Mouse (Mus musculus): ENCODE results near the gene Hist1h1d. TPM values are rescaled to one million over a fixed set of nuclear protein-coding genes. Genes with fewer than 3 reads are reported as not detected.

Hist1h1d gene
- total RNA-seq (2023) = 10 to 100 TPM; 31.1 to 36.2 TPM

DNA sequence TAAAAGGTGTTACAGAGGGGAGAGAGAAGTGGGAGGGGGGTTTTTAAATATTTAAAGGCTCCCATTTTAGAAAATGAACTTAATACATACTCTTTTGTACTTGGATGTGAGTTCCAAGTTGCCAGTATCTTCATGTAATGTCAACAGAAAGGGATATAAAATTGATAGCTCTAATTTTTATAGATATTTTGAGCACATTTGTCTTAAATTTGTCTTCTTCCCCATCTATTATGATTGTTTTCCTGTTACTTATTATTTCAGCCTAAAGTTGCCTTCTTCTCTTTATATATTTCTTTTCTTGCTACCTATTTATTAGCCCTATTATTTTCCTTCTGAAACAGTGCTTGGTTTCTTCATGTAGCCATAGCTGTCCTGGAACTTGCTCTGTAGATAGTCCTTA, at the start of gene Hist1h1d:
Hist1h1d (plus strand) TSS at position 301 of the 400 bp plus-strand sequence.

DNA sequence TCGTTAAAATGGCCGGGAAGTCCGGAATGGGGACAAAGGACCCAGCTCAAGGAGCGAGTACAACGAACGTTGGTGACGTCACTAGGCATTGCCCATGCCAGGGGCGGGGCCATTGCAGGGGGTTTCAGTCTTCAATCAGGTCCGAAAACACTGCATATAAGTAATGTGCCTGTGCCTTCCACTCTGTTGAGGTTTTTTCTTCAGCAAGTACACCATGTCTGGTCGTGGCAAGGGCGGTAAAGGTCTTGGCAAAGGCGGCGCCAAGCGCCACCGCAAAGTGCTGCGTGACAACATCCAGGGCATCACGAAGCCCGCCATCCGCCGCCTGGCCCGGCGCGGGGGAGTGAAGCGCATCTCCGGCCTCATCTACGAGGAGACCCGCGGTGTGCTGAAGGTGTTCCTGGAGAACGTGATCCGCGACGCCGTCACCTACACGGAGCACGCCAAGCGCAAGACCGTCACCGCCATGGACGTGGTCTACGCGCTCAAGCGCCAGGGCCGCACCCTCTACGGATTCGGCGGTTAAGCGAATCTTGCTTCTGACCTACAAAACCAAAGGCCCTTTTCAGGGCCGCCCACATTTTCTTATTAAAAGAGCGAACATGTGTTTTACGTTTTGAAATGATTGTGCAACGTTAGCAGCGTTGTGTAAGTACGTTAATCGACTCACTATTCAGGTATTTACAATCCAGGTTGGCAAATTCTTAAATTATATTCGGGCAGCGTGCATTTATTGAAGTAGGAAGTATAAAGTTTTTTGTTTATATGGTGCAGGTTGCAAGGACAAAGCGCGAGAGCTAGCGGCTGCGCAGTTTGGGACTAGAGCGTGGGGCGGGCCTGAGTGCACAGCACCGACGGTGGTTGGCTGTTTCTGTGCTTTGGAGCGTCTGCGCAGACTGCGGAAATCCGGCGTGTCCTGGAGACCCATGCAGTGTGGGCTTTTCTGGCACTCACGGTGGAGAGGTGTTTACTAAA, 21.9 kb upstream of the Hist1h1d start, which contains the start of gene Hist1h4h:
Hist1h4h (plus strand) TSS at position 150 of the 975 bp plus-strand sequence.

DNA sequence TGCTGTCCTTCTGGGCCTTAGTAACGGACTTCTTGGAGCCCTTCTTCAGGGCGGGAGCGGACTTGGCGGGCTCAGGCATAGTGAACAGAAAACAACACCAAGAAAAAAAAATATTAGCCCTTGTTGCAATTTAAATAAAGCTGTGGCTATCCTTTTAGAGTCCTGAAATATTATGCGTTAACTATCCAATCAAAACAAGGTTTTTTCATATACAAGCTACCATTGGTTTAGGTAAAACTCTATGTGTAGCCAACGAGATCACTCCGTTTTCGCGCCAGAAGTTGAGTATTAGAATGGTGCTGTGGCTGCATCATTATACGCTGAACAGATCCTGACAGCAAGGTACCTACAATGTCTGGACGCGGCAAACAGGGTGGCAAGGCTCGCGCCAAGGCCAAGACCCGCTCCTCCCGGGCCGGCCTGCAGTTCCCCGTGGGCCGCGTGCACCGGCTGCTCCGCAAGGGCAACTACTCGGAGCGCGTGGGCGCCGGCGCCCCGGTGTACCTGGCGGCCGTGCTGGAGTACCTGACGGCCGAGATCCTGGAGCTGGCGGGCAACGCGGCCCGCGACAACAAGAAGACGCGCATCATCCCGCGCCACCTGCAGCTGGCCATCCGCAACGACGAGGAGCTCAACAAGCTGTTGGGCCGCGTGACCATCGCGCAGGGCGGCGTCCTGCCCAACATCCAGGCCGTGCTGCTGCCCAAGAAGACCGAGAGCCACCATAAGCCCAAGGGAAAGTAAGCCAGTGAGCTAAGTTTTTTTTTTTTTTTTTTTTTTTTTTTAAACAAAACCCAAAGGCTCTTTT, 19.3 kb upstream of the Hist1h1d start, which contains the start of gene Hist1h2af:
Hist1h2af (plus strand) TSS at position 347 of the 808 bp plus-strand sequence.

DNA sequence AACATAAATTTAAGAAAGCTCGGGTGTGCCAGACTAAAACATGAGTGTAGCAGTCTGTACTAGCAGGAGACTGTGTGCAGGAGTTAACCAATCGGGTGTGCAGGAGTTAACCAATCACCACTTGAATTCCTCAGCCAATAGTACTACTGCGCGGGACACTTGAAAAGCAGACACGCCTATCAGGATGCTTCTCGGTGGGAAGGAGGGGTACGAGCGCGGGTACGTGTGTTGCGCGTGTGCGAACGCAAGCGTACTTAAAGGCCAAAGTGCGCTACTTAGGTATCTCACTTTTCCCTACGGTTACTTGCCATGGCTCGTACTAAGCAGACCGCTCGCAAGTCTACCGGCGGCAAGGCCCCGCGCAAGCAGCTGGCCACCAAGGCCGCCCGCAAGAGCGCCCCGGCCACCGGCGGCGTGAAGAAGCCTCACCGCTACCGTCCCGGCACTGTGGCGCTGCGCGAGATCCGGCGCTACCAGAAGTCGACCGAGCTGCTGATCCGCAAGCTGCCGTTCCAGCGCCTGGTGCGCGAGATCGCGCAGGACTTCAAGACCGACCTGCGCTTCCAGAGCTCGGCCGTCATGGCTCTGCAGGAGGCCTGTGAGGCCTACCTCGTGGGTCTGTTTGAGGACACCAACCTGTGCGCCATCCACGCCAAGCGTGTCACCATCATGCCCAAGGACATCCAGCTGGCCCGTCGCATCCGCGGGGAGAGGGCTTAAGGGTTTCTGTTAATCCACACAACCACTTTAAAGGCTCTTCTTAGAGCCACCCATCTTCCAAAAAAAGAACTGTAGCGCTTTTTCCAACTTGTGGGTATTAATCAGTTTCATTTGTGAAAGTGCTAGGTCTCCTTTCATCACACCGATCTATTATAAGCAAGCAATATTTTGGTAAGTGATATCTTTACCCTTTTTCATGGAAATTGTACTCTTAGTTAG, 17.7 kb upstream of the Hist1h1d start, which contains the start of gene Hist1h3g:
Hist1h3g (plus strand) TSS at position 286 of the 939 bp plus-strand sequence.

DNA sequence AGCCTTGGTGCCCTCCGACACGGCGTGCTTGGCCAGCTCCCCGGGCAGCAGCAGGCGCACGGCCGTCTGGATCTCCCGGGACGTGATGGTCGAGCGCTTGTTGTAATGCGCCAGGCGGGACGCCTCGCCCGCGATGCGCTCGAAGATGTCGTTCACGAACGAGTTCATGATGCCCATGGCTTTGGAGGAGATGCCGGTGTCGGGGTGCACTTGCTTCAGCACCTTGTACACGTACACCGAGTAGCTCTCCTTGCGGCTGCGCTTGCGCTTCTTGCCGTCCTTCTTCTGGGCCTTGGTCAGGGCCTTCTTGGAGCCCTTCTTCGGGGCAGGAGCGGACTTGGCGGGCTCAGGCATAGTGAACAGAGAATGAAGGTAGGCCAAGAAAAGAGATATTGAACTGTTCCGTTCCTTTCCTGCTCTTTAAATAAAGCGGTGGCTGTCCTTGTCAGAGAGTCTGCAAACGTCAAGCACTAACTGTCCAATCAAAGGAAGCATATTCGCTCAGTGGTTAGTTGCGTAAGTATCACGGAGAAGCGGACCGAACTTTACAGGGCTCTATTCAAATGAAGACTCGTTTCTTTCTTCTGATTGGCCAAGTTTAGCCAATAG, 10.0 kb upstream of the Hist1h1d start, which contains the start of gene Hist1h2bh:
Hist1h2bh (minus strand) TSS at position 394 of the 609 bp plus-strand sequence.

DNA sequence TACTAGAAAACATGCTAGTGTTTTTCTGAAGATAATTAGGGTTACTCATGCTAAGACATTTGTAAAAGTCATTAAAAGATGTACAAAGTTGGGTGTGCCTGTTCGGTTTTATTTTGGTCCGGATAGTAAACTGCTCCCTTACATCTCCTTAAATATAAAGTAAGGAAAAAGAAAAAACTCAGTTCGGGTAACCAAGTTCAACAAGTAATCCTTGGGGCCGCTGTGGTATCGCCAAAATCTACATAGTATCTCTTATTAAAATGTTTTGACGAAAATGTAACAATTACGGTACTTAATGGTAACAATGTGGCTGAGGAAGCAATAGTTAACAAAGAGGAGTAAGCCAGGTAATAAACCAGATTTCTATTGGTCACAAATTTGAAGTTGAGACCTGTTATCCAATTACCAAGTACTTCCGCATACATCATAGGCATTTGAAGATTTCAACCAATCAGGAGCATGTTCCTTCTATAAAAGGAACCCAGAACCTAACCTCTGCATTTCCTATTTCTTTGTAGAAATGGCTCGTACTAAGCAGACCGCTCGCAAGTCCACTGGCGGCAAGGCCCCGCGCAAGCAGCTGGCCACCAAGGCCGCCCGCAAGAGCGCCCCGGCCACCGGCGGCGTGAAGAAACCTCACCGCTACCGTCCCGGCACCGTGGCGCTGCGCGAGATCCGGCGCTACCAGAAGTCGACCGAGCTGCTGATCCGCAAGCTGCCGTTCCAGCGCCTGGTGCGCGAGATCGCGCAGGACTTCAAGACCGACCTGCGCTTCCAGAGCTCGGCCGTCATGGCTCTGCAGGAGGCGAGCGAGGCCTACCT, 8.9 kb upstream of the Hist1h1d start, which contains the start of gene Hist1h3f:
Hist1h3f (plus strand) TSS at position 88 of the 822 bp plus-strand sequence.

DNA sequence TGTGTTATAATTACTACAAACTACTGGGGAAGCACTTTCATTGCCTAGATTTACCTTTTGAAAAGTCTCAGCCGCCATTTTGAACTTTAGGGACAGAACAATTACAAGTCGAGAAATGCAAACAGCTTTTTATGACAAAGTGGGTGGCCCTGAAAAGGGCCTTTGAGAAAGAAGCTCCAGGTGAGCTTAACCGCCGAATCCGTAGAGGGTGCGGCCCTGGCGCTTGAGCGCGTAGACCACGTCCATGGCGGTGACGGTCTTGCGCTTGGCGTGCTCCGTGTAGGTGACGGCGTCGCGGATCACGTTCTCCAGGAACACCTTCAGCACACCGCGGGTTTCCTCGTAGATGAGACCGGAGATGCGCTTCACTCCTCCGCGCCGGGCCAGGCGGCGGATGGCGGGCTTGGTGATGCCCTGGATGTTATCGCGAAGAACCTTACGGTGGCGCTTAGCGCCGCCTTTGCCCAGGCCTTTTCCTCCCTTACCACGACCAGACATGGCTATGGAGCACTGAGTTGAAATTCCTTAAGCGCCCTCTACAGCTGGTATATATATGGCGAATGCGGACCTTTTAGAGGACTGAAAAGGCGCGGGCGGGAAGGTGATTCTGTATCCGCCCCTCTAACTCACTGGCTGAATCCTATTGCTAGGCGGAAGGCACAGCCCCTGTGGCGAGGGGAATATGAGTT, 1.8 kb upstream of the Hist1h1d start, which contains the start of gene Hist1h4f:
Hist1h4f (minus strand) TSS at position 503 of the 689 bp plus-strand sequence.

DNA sequence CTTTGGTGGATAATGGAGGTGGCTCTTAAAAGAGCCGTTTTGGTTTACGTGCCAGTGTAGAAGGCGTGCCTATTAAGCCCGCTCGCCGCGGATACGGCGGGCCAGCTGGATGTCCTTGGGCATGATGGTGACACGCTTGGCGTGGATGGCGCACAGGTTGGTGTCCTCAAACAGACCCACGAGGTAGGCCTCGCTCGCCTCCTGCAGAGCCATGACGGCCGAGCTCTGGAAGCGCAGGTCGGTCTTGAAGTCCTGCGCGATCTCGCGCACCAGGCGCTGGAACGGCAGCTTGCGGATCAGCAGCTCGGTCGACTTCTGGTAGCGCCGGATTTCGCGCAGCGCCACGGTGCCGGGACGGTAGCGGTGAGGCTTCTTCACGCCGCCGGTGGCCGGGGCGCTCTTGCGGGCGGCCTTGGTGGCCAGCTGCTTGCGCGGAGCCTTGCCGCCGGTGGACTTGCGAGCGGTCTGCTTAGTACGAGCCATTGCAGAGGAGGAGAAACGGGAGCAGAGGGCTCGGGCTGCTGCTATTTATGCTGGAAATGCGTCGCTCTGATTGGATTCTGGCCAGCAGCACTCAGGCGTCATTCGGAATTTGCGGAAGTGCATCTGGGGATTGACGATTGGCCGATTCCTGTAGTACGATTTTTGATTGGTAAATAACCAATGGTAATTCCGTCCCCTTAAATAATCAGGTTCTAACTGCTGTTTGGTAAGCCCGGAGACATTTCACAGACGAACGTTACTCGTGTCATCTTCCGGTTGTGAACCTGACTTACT, 9.0 kb downstream of the Hist1h1d start, which contains the start of gene Hist1h3e:
Hist1h3e (minus strand) TSS at position 487 of the 777 bp plus-strand sequence.

DNA sequence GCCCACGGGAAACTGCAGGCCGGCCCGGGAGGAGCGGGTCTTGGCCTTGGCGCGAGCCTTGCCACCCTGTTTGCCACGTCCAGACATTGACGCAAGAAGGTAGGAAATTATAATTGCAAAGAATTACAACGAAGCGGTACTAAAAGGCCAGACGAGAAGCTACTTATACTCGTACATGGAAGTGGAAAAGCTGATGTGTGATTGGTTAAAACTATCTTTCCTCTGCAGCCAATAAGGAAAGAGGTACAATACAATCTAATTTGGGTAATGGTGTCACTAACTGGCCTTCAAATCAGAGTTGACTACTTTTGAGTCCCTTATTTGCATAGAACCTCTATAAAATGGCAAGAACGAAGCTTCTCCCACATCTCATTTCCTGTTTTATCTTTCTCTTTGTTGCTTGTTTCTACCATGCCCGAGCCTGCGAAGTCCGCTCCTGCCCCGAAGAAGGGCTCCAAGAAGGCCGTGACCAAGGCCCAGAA, 18.0 kb downstream of the Hist1h1d start, which contains the start of the genes Hist1h2ae and Hist1h2bg:
Hist1h2ae (minus strand) TSS at position 199 of the 482 bp plus-strand sequence.
Hist1h2bg (plus strand) TSS at position 375 of the 482 bp plus-strand sequence.

DNA sequence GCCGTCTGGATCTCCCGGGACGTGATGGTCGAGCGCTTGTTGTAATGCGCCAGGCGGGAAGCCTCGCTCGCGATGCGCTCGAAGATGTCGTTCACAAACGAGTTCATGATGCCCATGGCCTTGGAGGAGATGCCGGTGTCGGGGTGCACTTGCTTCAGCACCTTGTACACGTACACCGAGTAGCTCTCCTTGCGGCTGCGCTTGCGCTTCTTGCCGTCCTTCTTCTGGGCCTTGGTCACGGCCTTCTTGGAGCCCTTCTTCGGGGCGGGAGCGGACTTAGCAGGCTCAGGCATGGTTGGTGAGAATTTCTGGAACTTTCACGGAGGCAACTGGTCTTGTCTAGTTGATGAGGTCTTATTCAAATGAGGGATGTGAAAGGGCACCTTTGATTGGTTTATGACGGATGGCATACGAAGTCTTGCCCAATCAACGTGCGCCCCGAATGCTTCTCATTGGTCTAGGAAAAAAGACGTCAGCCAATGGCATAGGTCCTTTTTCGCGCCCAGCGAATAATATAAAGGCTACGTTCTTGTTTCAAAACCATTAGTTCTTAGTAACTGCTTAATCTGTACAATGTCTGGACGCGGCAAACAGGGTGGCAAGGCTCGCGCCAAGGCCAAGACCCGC, 20.9 kb downstream of the Hist1h1d start, which contains the start of the genes Hist1h2bf and Hist1h2ad:
Hist1h2bf (minus strand) TSS at position 299 of the 627 bp plus-strand sequence.
Hist1h2ad (plus strand) TSS at position 484 of the 627 bp plus-strand sequence.

DNA sequence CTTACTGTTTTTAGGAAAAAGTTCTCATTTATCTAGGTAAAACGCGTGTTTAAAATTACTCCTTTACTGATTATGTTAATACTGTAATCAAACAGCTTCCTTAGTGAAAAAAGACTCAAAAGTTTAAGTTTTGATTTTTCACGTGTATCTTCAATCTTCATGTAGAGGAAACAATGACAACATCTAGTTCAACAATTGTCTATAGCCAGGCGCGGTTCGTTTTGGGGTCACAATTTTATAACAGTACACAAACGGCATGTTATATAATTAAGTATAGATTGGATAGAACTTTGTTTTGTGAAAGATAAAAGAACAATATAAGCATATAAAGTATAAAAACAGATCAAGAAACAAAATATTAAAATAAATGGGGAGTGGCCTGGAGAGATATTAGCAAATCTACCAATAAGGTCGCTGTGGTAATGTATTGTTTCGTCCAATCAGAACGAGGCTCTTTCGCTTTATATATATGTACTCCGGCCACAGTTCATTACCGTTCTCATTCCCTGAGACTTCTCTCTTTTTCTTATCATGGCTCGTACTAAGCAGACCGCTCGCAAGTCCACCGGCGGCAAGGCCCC, 22.3 kb downstream of the Hist1h1d start, which contains the start of gene Hist1h3d:
Hist1h3d (plus strand) TSS at position 493 of the 581 bp plus-strand sequence.

DNA sequence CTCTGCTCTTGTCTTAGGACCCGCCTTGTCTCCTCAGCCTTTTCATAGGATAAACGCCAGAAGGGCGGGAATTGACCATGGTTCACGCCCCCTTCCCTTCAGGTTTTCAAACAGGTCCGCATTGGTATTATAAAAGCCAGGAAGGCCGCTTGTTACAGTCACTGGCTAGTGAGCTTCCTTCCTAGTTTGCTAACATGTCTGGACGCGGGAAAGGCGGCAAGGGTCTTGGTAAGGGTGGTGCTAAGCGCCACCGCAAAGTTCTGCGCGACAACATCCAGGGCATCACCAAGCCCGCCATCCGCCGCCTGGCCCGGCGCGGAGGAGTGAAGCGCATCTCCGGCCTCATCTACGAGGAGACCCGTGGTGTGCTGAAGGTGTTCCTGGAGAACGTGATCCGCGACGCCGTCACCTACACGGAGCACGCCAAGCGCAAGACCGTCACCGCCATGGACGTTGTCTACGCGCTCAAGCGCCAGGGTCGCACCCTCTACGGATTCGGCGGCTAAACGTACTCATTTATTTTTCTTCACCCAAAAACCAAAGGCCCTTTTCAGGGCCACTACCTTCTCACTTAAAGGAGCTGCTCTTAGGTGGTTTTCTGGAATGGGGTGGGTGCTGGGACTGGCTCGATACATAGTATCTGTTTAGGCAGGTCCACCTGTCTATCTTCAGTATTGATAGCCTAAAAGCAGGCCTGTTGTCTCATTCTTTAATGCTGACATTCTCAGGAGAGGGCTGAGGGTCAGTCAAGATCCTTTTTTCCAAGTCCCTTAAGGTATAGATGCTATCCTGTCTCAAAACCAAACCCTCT, 28.6 kb downstream of the Hist1h1d start, which contains the start of gene Hist1h4d:
Hist1h4d (plus strand) TSS at position 191 of the 811 bp plus-strand sequence.

Measured in B cell, adult 67 days (primary cell).